Mouse (Mus musculus): ENCODE data around the gene Anapc15-ps. TPM values are rescaled to one million over a fixed set of nuclear protein-coding genes. Genes with fewer than 3 reads are reported as not detected.
A peak's percentile ranks its signal among the peaks of the same experiment; 100 is the strongest.

Gene Anapc15-ps
- total RNA-seq, 1 experiment from 2014 or later, result not detected

- ATAC-seq (ENCODE audit: extremely low read depth, insufficient number of reproducible peaks, low FRiP score, poor library complexity, severe bottlenecking), result no peak
Measured at GRCm38 (mm10) chr10:95695603-95696252, 22.5 kb upstream of the Anapc15-ps start.

GRCm38 (mm10) chr10:95694559-95695251, 21.5 kb upstream of the Anapc15-ps start:
- no peak for ATAC-seq (ENCODE audit: extremely low read depth, insufficient number of reproducible peaks, low FRiP score, poor library complexity, severe bottlenecking)

GRCm38 (mm10) chr10:95691347-95691746, 18.1 kb upstream of the Anapc15-ps start:
- no peak for ATAC-seq (ENCODE audit: extremely low read depth, insufficient number of reproducible peaks, low FRiP score, poor library complexity, severe bottlenecking)

GRCm38 (mm10) chr10:95689833-95690232, 16.6 kb upstream of the Anapc15-ps start:
- peak; percentile 30; the same call in 1 of the 2 replicates for ATAC-seq (ENCODE audit: extremely low read depth, insufficient number of reproducible peaks, low FRiP score, poor library complexity, severe bottlenecking)

GRCm38 (mm10) chr10:95689058-95689457, 15.8 kb upstream of the Anapc15-ps start:
- ATAC-seq (ENCODE audit: extremely low read depth, insufficient number of reproducible peaks, low FRiP score, poor library complexity, severe bottlenecking), result no peak

GRCm38 (mm10) chr10:95687558-95688141, 14.4 kb upstream of the Anapc15-ps start:
- ATAC-seq (ENCODE audit: extremely low read depth, insufficient number of reproducible peaks, low FRiP score, poor library complexity, severe bottlenecking), result no peak

GRCm38 (mm10) chr10:95686041-95686440, 12.8 kb upstream of the Anapc15-ps start:
- no peak for ATAC-seq (ENCODE audit: extremely low read depth, insufficient number of reproducible peaks, low FRiP score, poor library complexity, severe bottlenecking)

- ATAC-seq (ENCODE audit: extremely low read depth, insufficient number of reproducible peaks, low FRiP score, poor library complexity, severe bottlenecking), result peak; percentile 49
Measured at GRCm38 (mm10) chr10:95684782-95685555, 11.7 kb upstream of the Anapc15-ps start.

GRCm38 (mm10) chr10:95684250-95684649, 11.0 kb upstream of the Anapc15-ps start:
- no peak for ATAC-seq (ENCODE audit: extremely low read depth, insufficient number of reproducible peaks, low FRiP score, poor library complexity, severe bottlenecking)

GRCm38 (mm10) chr10:95683735-95684134, 10.5 kb upstream of the Anapc15-ps start:
- no peak for ATAC-seq (ENCODE audit: extremely low read depth, insufficient number of reproducible peaks, low FRiP score, poor library complexity, severe bottlenecking)

- no peak for ATAC-seq (ENCODE audit: extremely low read depth, insufficient number of reproducible peaks, low FRiP score, poor library complexity, severe bottlenecking)
Measured at GRCm38 (mm10) chr10:95682964-95683363, 9.7 kb upstream of the Anapc15-ps start.

- ATAC-seq (ENCODE audit: extremely low read depth, insufficient number of reproducible peaks, low FRiP score, poor library complexity, severe bottlenecking), result no peak
Measured at GRCm38 (mm10) chr10:95682091-95682740, 9.0 kb upstream of the Anapc15-ps start.

GRCm38 (mm10) chr10:95681481-95681880, 8.2 kb upstream of the Anapc15-ps start:
- ATAC-seq (ENCODE audit: extremely low read depth, insufficient number of reproducible peaks, low FRiP score, poor library complexity, severe bottlenecking), result no peak

GRCm38 (mm10) chr10:95681058-95681440, 7.8 kb upstream of the Anapc15-ps start:
- no peak for ATAC-seq (ENCODE audit: extremely low read depth, insufficient number of reproducible peaks, low FRiP score, poor library complexity, severe bottlenecking)

GRCm38 (mm10) chr10:95680153-95681057, 7.2 kb upstream of the Anapc15-ps start:
- ATAC-seq (ENCODE audit: extremely low read depth, insufficient number of reproducible peaks, low FRiP score, poor library complexity, severe bottlenecking), result no peak

GRCm38 (mm10) chr10:95679131-95679530, 5.9 kb upstream of the Anapc15-ps start:
- no peak for ATAC-seq (ENCODE audit: extremely low read depth, insufficient number of reproducible peaks, low FRiP score, poor library complexity, severe bottlenecking)

GRCm38 (mm10) chr10:95678661-95679060, 5.4 kb upstream of the Anapc15-ps start:
- no peak for ATAC-seq (ENCODE audit: extremely low read depth, insufficient number of reproducible peaks, low FRiP score, poor library complexity, severe bottlenecking)

- no peak for ATAC-seq (ENCODE audit: extremely low read depth, insufficient number of reproducible peaks, low FRiP score, poor library complexity, severe bottlenecking)
Measured at GRCm38 (mm10) chr10:95678241-95678640, 5.0 kb upstream of the Anapc15-ps start.

Measured in neutrophil, adult 5-6 weeks (primary cell).